Mouse (Mus musculus): ENCODE results near the gene Cel.
A peak's percentile ranks its signal among the peaks of the same experiment; 100 is the strongest.

Cel gene

DNA sequence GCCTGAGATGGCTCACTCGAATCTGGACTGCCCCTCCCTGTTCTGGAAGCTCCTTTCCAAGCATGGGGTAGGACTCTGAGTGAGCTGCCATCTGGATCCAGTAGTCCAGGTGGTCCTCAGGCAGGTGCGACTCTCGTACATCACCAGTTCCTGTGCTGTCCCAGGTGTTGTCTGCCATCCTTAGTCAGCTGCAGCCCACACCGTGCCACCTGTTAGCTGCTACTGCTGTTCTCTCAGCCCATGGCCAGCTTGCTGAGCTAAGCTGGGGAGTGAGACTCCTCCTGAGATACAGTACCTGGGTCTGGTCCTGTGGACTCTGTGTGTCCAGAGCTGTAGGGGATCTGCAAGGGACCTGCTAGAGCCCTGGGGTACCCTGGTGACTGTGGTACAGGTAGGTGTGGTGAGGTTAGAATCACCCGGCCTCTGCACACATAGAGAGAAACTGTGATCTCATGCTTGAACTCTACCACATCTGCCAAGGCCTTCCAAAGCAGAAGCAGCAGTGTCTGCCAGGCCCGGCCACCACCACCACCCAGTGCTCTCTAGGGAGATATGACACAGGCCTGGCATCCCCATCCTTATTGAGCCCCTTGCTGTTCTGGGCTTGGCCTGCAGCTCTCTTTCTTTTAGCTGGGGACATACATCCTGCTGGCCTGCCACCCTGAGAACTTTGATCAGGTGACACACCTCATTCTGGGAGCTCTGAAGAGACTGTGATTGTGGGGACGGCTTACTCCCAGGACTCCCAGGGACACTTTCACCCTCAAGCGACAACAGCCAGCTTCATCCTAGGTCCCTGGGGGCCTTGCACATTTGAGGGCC lies 25.0 kb downstream of the Cel start:
- peak in 1 of 2 experiments; percentile 50 for DNase-seq (ENCODE audit: low spot score in 2 of 2)

DNA sequence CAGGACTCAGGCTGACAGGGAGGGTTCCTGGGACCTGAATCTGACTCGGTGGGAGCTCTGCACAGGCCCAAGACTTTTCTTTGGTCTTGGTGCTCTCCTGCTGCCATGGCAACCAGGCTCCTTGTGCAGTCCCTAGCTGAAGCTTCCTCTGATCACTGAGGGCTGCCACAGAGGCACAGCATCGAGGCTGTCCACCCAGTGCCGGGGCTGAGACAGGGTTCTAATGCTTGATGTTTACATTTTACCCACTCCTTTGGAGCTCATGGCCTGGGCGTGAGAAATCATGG lies 25.6 kb downstream of the Cel start:
- no peak for DNase-seq (ENCODE audit: low spot score in 2 of 2)

DNA sequence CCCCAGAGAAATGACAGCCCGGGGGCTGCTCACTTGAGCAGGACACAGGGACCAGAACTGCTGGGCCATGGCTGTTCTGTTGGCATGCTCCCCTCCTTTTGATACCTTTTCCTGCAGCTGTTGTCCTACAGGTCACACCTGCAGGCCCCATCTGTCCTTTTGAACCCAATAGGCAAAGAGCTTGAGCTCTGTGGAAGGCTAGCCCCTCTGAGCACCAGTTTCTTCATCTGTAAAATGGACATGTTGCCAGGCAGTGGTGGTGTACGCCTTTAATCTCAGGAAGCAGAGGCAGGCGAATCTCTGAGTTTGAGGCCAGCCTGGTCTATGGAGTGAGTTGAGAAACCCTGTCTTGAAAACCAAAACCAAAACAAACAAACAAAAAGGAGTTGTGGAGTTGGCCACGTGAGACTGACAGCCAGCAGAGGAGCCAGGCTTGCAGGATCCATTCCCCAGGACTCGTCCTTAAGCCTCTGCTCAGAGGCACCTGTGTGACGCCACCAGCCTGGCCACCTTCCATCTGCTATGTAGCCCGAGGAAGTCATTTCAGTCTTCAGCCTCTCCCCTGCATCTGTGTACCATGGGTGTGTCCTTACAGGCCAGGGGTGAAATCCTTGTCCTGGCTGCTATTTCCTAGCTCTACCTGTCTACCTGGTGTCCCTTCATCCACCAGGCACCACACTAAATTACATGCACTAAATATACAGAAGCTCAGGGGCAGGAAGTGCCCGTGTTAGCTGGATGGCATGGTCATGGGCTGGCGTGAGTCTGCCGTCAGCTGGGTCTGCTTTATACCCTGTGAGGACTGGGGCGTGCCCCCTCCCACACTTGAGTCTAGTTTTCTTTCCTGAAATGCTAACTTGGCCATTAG lies 26.2 kb downstream of the Cel start:
- DNase-seq (ENCODE audit: low spot score in 2 of 2), result no peak

DNA sequence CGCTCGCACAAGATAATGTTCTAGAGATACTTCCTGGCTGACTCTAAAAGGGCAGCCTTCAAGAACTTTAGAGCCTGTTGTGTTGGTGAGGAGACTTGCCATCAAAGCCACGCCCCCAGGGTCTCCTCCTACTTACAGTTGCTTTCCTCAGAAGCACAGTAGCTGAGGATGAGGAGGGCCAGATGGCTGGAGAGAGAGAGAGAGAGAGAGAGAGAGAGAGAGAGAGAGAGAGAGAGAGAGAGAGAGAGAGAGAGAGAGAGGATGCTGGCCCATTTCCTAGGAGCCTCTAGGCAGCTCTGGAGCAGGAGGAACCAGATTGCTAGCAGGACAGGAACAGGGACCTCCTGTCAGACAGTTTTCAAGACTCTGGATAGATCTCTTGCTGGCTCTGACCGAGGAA lies 27.0 kb downstream of the Cel start:
- no peak for DNase-seq (ENCODE audit: low spot score in 2 of 2)

DNA sequence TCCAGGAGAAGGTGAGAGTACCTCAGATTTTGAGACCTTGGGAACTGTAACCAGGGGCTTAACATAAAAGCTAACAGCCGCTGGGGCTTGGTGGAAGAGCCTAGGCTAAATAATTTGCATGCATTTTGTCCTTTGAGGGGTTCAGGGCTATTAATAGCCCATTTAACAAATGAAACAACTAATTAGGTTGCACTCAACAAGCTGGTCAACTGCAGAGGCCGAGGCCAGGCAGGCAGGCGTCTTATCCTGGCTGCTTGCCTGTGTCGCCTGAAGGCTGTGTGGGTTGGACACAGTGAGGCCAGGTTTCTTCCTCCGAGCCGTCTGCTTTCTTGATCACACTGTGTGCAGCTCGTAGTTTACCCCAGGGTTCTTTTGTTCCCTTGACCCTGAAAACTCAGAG lies 27.6 kb downstream of the Cel start:
- no peak for DNase-seq (ENCODE audit: low spot score in 2 of 2)

DNA sequence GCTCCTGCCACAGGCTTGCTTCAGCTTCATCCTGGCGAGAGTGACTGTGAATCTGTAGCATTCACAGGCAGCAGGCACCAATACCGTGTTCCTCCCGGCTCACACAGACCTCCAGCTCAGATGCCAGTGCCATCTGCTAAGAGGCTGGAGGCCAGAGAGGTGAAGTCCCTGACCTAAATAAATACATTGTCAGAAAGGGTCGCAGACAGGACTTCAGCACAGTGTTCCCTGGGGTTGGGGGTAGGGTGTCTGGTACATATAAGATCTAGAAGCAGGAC lies 28.0 kb downstream of the Cel start:
- no peak for DNase-seq (ENCODE audit: low spot score in 2 of 2)

DNA sequence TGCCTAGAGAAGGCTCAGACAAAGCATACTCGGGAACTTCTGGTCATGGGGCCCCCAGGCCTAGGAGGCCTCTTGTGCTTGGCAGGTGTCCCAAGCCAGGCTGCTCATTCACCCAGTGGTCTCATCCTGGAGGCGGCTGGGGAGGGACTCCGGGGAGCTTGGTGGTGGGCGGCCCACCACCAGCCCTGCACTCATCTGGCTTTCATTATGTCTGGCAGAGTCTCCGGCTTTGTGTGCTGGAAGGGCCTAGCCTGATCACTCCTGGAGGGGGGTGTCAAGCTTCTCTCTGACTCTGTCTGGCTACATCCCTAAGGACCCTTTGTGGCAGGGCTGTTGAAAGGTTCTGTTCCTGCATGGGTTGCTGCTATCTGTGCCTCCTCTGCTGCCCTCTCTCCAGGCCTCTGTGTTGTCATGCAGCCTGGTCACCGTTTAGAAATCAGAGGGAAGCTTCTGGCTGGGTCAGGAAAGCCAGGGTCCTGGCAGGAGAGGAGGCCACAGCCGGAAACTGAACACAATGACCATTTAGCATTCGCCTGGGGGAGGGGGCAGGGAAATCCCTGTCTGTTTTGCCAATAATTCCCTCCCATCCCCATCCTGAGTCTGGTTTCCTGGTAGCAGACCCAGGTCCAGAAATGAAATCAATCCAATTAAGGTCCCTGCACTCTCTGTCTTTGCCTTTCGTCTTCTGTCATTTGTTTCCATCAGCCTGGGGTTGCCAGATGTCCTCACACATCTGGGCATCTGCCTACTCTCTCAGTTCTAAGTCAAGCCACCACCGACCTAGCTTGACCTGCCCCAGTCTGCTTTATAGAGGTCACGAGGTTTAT lies 28.6 kb downstream of the Cel start:
- no peak for DNase-seq (ENCODE audit: low spot score in 2 of 2)

DNA sequence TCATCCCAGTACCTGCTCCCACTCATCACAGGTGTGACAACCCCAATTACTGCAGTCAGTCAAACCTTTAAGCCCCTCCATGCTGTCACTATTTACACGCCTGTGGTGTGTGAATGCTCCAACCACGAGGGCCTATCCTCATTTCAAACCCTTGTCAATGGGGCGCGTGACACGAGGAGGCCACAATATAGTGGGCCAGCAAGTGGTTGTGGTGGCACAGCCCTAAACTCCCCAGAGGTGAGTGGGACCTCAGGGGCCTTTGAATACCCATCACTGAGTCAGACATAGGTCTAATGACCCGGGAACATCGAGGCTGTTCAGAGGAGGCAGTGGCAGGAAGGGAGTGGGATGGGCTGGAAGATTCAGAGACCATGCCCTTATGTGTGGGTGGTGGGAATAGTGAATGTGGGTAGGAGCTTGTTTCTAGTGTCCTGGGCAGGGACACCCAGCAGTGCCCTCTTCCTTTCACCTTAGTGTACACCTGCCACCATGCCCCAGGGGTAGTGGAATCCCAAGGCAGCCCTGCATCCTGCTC lies 29.2 kb downstream of the Cel start:
- no peak for DNase-seq (ENCODE audit: low spot score in 2 of 2)

DNA sequence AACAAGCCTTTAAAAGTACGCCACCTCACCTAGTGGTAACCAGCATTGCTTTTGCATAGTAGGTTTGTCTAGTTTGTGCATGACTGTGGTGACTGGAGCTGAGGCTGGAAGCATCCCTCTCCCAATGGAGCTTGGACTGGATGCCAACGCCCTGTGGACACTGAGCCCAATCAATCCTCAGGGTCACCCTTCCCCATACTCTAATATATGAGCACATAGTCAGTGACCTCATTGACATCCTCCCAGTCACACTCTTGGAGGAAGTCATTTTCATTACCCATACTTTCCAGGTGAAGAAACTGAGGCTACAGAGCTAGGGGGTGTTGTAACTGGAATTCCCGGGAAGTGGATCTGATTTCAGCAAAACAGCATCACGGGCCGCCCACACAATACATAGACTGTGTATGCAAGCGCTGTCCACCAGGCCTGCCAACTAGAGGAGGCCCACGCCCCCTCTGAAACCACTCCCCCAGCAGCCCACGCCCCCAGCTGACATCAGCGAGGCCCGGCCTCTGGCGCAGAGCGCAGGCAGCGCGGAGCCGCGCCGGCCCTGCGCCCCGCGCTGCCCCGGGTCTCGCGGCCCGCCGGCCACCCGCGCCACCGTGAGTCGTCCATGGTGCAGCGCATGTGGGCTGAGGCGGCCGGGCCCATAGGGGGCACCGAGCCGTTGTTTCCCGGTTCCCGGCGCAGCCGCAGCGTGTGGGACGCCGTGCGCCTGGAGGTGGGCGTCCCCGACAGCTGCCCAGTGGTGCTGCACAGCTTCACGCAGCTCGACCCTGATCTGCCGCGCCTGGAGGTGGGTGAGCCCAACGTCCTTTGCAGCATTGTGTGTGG lies 30.0 kb downstream of the Cel start:
- DNase-seq (ENCODE audit: low spot score in 2 of 2), result peak in 1 of 2 experiments; percentile 82

DNA sequence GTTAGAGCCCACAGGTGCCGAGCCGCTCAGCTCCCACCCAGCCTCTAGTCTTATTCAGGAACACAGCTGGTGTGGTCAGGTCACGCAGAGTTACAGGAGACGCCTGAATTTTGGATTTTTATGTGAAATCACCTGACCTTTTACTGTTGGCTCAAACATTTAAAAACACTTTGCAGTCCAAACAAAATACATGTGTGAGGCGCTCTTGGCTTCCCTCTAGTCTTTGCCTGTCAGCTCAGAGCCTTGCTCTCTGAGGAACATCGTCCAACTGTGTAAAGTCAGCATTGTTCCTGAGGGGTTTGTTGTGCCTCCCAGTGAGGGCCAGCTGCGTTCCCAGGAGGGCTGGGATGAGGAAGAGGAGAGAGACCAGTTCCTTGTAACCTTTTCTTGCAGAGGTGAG lies 32.9 kb downstream of the Cel start:
- no peak for DNase-seq (ENCODE audit: low spot score in 2 of 2)

DNA sequence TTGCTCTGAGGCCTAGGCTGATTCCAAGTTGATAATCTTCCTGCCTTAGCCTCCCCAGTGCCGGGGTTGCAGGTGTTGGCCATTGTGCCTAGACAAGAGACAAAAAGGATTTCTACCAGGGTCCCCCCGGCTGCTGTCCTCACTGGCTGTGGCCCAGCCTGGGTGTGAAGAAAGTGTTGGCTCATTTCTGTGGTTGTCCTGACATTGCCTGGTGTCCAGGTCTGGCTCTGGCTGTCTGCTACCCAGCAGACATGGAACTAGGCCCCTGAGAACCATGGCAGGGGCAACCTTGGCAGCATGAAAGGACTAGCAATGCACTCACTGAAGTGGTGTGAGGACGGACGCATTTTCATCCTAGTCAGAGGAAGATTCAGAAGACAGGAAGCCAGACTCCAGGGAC lies 33.3 kb downstream of the Cel start:
- DNase-seq (ENCODE audit: low spot score in 2 of 2), result no peak

DNA sequence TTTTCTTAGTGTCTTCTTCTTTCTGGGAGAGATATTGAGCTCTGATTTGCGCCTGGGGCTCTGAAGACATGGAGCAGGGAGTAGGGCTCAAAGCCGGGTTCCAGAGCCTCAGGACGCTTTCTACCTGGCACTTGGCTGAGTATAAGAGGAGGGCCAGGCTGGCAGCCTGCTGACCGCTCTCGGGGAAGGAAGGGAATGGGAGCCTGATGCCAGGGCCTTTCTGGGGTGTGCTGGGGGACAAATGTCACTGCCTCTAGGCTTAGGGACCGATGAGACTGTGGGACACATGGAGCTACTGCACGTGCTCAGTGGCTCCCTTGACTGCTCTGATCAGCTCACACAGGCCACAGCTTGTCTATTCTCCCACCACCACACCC lies 34.9 kb downstream of the Cel start:
- no peak for DNase-seq (ENCODE audit: low spot score in 2 of 2)

DNA sequence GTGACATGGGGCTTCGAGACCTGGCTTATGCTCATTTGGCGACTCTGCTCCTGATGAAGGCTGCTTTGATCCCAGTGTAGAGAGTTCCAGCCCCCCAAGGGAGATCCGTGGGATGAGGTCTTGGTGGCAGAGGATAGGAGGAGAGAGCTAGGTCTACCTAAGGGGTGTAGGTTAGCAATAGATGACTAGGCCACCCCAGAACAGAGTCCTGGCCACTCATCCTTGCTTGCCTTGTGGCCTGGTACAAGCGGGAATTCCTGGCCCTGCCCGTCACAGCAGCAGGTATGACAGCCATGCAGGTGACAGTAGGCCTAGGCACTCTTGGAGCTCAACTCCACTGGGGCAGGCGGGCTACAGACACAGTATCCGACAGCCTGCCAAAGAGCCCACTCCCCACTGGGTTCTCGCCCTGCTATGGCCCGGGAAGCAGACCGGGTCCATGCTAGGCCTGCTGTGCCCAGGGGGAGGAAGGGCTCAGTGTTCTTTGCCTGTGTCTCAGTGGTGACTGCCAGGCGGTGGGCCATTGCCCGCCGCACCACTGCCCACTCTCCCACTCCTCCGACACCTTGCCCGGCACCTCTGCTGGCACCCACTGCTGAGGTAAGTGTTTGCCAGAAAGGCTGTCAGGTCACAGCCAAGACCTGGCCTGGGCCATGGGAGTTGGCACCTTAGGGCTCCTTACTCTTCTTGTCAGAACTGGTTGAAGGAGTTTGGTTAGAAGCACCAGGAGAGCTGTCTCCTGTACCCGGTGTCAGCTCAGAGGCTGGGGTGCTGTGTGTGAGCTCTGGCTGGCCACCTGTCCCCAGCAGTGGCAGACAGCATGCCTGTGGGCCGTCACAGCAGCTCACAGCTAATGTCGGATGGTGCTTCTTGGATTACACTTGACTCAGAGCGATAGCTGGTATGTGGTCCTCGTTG lies 35.5 kb downstream of the Cel start:
- no peak for DNase-seq (ENCODE audit: low spot score in 2 of 2)

DNA sequence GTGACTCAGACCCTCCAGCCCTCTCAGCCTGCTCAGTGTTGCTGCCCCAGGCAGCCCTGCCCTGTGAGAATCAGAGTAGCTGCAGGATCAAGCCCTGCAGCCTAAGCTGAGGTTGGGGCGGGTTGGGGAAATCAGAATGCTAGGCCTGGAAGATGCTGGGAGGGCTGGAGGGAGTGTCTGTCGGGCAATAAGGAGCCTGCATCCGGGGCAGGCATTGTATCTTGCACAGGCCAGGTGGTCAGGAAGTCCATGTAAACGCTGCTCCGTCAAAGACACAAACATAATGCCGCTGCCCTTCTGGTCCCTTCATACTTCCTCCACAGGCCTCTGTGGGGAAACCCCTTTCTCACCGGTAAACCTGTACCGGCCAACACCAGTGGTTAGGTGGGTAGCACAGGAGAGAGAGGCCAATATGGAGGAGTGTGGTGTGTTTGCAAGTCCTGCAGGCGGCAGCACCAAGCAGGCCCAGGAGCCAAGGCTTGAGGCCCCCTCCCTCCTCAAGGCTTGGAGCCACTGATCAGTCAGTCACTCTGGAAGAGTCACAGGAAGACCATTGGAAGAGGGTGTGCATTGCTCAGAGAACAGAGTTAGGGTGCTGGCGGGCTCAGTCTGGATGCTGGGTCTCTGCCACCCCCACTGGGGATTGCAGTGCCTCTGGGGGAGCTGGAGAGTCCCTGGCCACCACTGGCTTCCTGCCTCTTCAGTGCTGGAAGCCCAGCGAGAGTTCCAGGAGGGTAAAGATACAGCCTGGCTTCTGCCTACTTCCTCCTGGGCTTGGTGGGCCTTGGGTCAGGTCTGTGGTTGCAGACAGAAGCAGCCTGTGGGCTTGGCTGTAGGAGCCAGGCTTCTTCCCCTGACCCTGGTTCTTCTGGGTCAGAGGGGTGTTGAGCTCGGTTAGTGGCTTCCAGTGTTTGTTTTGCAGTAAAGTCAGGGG lies 37.0 kb downstream of the Cel start:
- DNase-seq (ENCODE audit: low spot score in 2 of 2), result peak in 1 of 2 experiments; percentile 57

DNA sequence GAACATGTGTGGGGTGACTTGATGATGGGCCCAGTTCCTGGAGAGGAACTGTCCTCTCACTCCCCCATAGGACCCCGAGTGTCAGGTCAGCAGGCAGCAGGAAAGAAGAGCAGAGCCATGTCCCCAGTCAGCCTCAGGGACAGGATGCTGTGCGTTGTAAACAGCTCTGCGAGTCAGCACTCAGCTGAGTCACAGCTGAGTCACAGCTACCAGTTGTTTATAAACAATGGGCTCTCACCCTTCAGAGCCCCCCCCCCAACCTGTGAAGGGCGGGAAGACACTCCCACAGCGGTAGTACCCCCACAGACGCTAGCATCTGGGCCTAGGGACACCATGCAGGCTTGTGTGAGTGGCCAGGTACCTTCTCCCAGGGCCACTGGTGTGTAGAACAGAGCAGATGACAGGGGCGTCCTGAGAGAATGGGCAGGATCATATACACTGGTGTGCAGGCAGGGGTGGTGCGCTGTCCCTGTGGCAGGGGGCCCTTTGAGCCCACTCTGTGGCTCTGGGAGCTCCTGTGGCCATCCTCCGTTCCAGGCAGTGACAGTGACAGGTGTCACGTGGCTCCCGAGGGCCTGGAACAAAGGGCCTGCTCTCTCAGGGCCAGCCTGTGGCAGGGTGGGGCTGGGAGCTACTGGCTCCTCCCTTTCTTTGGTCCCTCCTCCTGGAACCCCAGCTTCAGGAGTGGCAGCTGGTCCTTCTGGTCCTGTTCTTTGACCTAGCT lies 37.8 kb downstream of the Cel start:
- no peak for DNase-seq (ENCODE audit: low spot score in 2 of 2)

DNA sequence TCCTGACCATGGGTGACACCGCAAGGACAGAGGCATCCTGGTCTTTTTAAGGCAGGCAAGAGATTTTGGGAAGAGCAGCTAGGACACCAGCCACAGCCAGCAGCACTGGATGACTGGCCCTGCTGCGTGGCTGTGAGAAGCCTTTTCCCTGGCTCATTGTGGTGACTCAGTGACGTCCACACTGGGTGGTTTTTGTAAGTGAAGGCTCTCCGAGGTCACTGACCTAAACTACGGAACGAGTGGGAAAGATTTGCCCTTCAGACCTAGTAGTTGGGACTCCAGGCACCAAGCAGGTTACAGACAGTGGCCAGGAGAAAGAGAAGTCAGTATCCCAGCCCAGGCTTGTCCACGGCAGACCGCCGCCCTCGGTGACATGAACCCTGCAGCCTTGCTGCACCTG lies 38.8 kb downstream of the Cel start:
- no peak for DNase-seq (ENCODE audit: low spot score in 2 of 2)

DNA sequence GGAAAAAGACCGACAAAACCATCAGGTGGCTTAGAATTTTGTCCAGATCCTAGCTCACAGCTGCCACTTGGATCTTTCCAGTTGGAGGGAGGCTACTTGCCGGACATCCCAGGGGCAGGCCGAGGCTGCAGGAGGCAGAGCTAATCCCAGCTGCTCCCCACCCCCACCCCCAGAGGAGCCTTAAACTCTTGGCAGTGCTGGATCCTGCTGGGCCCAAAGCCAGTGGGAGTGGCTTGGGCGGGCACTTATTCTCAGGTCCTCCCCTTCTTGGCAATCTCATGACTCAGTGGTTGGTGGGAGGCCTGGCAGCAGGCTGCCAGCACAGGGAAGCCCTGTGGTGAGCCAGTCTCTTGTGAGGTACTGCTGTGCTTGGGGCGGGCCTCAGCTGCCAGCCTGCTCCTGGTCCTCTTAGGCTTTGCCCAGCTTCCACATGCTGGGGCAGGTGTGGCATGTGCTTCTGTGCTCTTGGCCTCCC lies 39.5 kb downstream of the Cel start:
- peak in 1 of 2 experiments; percentile 47 for DNase-seq (ENCODE audit: low spot score in 2 of 2)

DNA sequence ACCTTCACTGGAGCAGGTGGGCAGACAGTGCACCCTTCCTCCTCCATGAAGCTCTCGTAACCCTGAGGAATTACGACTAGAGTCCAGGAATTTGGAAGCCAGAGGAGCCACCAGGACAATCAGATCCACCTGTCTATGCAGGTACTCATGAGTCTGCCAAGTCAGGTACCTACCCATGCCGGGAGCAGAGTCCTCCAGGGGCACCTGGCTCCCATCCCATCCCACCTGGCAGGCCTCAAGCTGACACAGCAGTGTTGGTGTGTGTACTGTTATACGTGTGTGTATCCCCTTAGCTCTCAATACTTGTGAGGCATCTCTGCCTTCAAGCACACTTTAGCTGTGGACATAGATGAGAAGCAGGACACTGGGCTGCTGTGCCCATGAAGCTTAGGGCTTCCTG lies 41.0 kb downstream of the Cel start:
- no peak for DNase-seq (ENCODE audit: low spot score in 2 of 2)

All from spleen, postnatal 10 days (tissue).